Mouse (Mus musculus) small intestine, adult 2 months (tissue): ENCODE data around the gene Serpina3i.

Experiments
- CTCF ChIP-seq: fragments of 200-500 bp; IDR thresholded peaks from 2 replicates; pipeline ENCODE4 v1.5.1; 2012; ENCODE audit warnings: low read depth, mild to moderate bottlenecking, control low read depth, inconsistent platforms, low read length, moderate library complexity, mixed read lengths; ENCODE audit not compliant: insufficient replicate concordance, insufficient read length; ENCODE audit errors: extremely low read depth
- POLR2A ChIP-seq: fragments of 200-500 bp; IDR thresholded peaks from 2 replicates; pipeline ENCODE4 v1.6.1; 2012; ENCODE audit warnings: low read depth, mild to moderate bottlenecking, control low read depth, inconsistent platforms, low read length, moderate library complexity

GRCm38 (mm10) chr12:104261041-104261440 is 1.9 kb upstream of the Serpina3i start:
- TF ChIP-seq CTCF (no peak), POLR2A (no peak)
